25 mouse cellular contexts compared by ENCODE assay signal in genomic region chr4:71480960-71481359, GRCm38 (mm10).
"Had no signal": no experiment of that assay in that cellular context is flagged by ENCODE, and none has a peak within 500 bp of the region (broad histone marks: within the 10 kb centered on the region; RNA-seq: fewer than 3 reads in every experiment).

No protein-coding gene starts in this region.

- H3K36me3 ChIP-seq: heart, embryonic 13.5 days; heart, embryonic 15.5 days; hindbrain, embryonic 13.5 days; hindbrain, embryonic 15.5 days; limb, embryonic 13.5 days; limb, embryonic 15.5 days; liver, embryonic 12.5 days had no signal

- H3K9me3 ChIP-seq: heart, embryonic 13.5 days; heart, embryonic 15.5 days; hindbrain, embryonic 13.5 days; hindbrain, embryonic 15.5 days; limb, embryonic 13.5 days; limb, embryonic 15.5 days; liver, embryonic 12.5 days had no signal

- H3K27me3 ChIP-seq: heart, embryonic 13.5 days; heart, embryonic 15.5 days; limb, embryonic 15.5 days; liver, embryonic 12.5 days had no signal

- H3K4me3 ChIP-seq: heart, adult 2 months; heart, embryonic 13.5 days; heart, embryonic 15.5 days; hindbrain, embryonic 13.5 days; hindbrain, embryonic 15.5 days; layer of hippocampus, adult 2 months; limb, embryonic 13.5 days; limb, embryonic 15.5 days; liver, embryonic 12.5 days had no signal

- H3K27ac ChIP-seq: heart, adult 2 months; heart, embryonic 13.5 days; heart, embryonic 15.5 days; hindbrain, embryonic 13.5 days; hindbrain, embryonic 15.5 days; hindbrain, postnatal 0 days; layer of hippocampus, adult 2 months; limb, embryonic 13.5 days; limb, embryonic 15.5 days; liver, embryonic 12.5 days; liver, embryonic 14.5 days had no signal

- ATAC-seq: hindbrain, postnatal 0 days; intestine, embryonic 16.5 days; liver, embryonic 12.5 days had no signal

- H3K4me2 ChIP-seq: heart, embryonic 11.5 days; heart, embryonic 13.5 days; heart, embryonic 15.5 days; hindbrain, embryonic 13.5 days; hindbrain, embryonic 15.5 days; limb, embryonic 13.5 days; limb, embryonic 15.5 days; liver, embryonic 12.5 days had no signal

- H3K4me1 ChIP-seq: heart, embryonic 13.5 days; heart, embryonic 15.5 days; limb, embryonic 13.5 days; limb, embryonic 15.5 days; liver, embryonic 12.5 days had no signal

- H3K9ac ChIP-seq: heart, embryonic 13.5 days; heart, embryonic 15.5 days; hindbrain, embryonic 13.5 days; hindbrain, embryonic 15.5 days; limb, embryonic 13.5 days; limb, embryonic 15.5 days; liver, embryonic 12.5 days; liver, embryonic 14.5 days had no signal

- DNase-seq: gastrocnemius, postnatal 14 days; gastrocnemius, postnatal 36 days; heart, adult 11 months; heart, adult 2 months; heart, postnatal 14 days; heart, postnatal 36 days; kidney, adult 18-20 months; kidney, adult 8-10 months; kidney, postnatal 10 days; kidney, postnatal 25 days; kidney, postnatal 4 days; layer of hippocampus, postnatal 36 days; left cerebral cortex, postnatal 4 days had no signal
